Mouse (Mus musculus): ENCODE measurements around the gene Prkcq. TPM values are rescaled to one million over a fixed set of nuclear protein-coding genes. Genes with fewer than 3 reads are reported as not detected.

Gene Prkcq
- polyA plus RNA-seq, 1 experiment from 2014 or later = 2.1 TPM

DNA sequence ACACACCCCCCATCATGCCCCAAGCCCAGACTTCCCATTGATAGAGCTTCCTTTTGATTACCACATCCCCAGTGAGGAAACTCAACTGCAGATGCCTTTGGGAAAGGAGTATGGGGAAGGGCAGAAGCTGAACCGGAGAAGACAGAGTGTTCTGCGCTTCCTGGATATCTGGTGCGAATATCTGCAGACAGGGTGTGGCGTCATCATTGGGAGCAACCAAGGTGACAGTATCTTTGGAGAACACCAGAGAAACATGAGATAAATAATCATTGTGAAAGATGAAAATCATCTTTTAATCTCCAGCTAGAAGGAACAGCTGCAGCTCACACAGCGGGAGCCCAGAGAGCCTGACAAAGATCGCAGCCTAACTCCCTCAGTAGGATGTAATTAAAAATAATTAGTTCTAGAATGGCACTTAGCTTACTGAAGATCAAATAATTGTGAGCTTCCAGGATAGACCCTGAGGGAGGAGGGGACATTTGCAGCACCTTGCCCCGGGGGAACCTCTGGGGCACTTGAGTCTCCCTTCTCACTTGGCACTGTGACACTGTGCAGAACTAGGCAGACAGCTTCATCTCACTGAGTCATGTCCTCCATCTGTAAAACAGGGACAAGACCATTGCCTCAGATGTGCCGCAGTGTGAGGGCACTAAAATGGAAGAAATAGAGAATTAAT lies 38.5 kb downstream of the Prkcq start:
- Histone ChIP-seq H3K4me1 (peaks cover 11% of the 10 kb centered on the region), H3K9me3 (no peaks in the 10 kb centered on the region), H3K27ac (no peak overlapping the region), H3K27me3 (ENCODE audit: insufficient read depth, poor library complexity, severe bottlenecking) (no peaks in the 10 kb centered on the region), H3K36me3 (no peaks in the 10 kb centered on the region), H3K4me3 (no peak overlapping the region)
- 61% methylated on average over 8 of the region's 8 CpGs for WGBS
- DNase-seq (ENCODE audit: low spot score) = no peak

DNA sequence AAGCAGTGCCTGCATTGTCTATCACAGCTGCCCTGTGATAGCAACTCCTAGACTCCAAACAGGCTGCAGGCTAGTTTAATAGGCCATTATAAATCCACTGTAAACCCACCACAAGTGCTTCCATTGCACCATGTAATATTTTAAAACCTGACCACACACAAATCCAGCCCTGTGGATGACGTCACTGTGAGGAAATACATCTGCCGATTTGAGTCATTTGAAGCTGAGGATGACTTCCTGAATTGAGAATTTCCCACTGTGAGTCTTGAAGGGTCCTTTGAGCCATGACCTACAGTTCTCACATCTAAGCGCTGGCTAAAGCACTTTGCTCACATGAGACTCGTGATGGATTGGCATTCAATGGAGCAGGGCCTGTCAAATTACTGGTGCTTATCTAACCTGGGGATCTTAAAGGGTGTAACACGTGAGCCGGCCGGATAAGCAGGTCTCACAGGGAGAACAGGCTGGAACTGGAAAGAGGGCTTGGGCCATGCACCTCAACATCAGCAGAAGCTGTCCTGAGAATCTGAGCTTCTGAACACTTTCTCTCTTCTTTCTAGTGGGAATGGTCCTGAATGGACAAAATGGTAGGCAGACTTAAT lies 40.2 kb downstream of the Prkcq start:
- no peaks in the 10 kb centered on the region for H3K27me3 ChIP-seq (ENCODE audit: insufficient read depth, poor library complexity, severe bottlenecking)
- H3K4me1 ChIP-seq = peaks cover 11% of the 10 kb centered on the region
- H3K9me3 ChIP-seq = no peaks in the 10 kb centered on the region
- no peaks in the 10 kb centered on the region for H3K36me3 ChIP-seq
- H3K4me3 ChIP-seq = no peak overlapping the region
- WGBS = 68% methylated on average over 7 of the region's 7 CpGs
- H3K27ac ChIP-seq = no peak overlapping the region
- no peak for DNase-seq (ENCODE audit: low spot score)

DNA sequence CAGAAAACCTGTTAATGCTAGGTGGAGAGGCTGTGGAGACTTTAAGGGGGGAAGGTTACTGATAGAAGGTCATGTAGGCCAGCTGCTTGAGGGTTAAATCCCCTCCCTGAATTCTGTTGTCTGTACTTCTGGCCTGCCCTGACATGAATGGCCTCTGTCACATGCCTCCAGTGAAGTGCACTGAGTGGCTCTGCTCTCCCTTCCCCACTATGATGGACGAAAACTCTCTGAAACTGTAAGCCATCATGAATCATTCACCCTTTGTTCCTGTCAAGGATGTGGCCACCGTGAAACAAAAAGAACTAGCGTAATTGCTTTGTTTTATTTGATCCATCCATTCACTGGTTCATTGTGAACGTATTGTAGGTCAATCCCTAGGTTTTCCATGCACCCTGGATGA lies 44.5 kb downstream of the Prkcq start:
- DNase-seq (ENCODE audit: low spot score) = no peak
- 76% methylated on average over 4 of the region's 4 CpGs for WGBS
- Histone ChIP-seq H3K4me1 (no peaks in the 10 kb centered on the region), H3K9me3 (no peaks in the 10 kb centered on the region), H3K4me3 (no peak overlapping the region), H3K36me3 (no peaks in the 10 kb centered on the region), H3K27me3 (ENCODE audit: insufficient read depth, poor library complexity, severe bottlenecking) (no peaks in the 10 kb centered on the region), H3K27ac (no peak overlapping the region)

DNA sequence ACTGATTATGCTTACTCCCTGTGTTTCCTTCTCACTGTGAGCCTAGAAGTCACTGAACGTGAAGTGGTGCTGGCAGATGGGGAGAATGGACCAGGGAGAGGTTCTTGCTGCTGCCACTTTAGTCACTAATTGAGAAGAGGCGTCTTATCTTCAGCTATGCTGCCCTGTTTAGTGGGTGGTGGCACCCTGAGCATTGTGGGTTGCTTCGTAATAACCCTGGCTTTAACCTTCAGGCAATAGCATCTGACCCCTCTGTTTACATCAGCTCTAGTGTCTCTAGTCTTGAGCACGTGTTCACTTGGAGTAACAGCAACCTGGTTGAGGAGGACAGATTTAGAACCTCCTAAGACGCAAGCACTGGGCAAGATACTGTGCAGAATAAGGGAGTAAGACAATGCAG lies 44.9 kb downstream of the Prkcq start:
- Histone ChIP-seq H3K9me3 (no peaks in the 10 kb centered on the region), H3K27me3 (ENCODE audit: insufficient read depth, poor library complexity, severe bottlenecking) (no peaks in the 10 kb centered on the region), H3K36me3 (no peaks in the 10 kb centered on the region), H3K27ac (no peak overlapping the region), H3K4me1 (no peaks in the 10 kb centered on the region), H3K4me3 (no peak overlapping the region)
- no peak for DNase-seq (ENCODE audit: low spot score)
- 66% methylated on average over 5 of the region's 5 CpGs for WGBS

DNA sequence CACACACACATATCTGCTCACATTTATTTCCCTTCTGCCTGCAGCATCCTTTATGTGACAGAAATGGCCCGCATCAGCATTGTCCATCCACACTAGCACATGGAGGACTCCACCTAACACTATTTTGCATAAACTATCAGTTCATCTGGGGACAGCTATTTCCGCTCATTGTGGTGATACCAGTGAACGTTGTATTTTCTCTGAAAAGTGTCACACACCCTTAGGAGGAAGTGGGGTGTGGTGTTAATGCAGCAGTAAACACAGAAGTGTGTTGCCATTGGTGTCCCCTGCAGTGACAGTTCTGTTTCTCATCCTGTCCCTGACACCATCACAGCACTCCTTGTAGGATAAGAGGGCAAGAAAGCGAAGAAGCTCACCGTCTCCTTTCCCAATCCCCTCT lies 46.2 kb downstream of the Prkcq start:
- no peaks in the 10 kb centered on the region for H3K27me3 ChIP-seq (ENCODE audit: insufficient read depth, poor library complexity, severe bottlenecking)
- no peak overlapping the region for H3K4me3 ChIP-seq
- H3K9me3 ChIP-seq = no peaks in the 10 kb centered on the region
- no peaks in the 10 kb centered on the region for H3K4me1 ChIP-seq
- no peak overlapping the region for H3K27ac ChIP-seq
- no peaks in the 10 kb centered on the region for H3K36me3 ChIP-seq
- WGBS = 66% methylated on average over 5 of the region's 5 CpGs
- no peak for DNase-seq (ENCODE audit: low spot score)

DNA sequence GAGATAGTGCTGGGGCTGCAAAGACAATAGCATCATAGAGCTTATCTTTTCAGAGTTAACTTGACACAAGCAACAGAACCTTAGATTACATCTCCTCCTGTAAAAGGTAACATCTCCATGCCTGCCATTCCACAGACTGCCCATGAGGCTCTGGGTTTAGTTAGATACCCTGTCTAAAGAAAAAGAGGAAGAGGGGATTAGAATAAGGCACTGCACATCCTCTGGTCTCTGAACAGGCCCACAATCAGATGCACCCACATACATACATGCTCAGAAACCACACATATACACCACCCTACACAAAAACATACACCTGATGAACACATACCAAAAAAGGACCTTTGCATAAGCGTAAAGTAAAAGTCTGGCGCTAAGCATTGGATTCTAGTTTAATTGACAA lies 47.4 kb downstream of the Prkcq start:
- DNase-seq (ENCODE audit: low spot score) = no peak
- H3K4me3 ChIP-seq = no peak overlapping the region
- no peak overlapping the region for H3K27ac ChIP-seq
- H3K9me3 ChIP-seq = no peaks in the 10 kb centered on the region
- WGBS = 96% methylated on average over 2 of the region's 2 CpGs
- H3K4me1 ChIP-seq = no peaks in the 10 kb centered on the region
- H3K36me3 ChIP-seq = no peaks in the 10 kb centered on the region
- no peaks in the 10 kb centered on the region for H3K27me3 ChIP-seq (ENCODE audit: insufficient read depth, poor library complexity, severe bottlenecking)

DNA sequence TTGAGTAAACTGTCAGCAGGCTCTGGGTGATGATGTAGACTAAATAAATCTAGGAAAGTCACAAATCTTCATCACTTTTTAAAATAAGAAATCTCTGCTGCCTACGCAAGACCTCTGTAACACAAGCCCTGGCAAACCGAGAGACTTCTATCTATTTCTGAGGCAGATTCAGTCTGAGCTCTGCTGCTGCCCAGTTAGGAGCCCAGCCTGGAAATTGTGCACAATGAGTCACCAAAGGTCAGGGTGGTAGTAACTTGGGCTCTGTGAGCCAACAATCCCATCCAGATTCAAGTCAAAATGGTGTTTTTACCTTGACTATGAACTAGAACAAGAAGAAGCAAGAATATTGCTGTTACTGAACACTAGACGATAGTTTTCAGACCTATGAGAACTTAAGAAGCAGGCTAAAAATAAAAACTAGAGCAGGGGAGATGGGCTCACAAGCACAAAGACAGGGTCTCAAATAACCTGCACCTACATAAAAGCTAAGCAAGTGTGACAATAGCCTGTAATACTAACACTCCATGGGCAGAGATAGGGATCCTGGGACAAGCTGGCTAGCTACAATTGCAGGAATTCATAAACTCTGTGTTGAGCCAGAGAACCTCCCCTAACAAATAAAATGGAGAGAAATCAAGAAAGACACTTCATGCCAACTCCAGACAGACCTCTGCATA lies 53.0 kb downstream of the Prkcq start:
- Histone ChIP-seq H3K4me1 (no peaks in the 10 kb centered on the region), H3K4me3 (no peak overlapping the region)
- WGBS = 74% methylated on average over 3 of the region's 3 CpGs

DNA sequence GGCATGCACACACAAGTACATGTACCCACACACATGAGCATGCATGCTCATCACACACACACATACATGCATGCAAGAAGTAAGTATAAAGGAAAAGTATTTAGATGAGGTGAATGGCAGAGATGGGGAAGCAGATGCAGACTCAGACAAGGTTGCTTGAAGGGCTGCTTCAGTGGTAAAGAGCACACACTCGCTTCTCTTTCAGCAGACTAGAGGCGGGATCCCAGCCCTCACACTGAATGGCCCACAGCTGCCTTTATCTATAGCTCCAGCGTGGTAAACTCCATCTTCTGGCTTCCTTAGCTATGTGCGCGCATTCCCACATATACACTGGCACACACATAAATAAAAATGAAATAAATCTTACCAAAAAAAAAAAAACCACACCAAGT lies 53.6 kb downstream of the Prkcq start:
- no peak for DNase-seq (ENCODE audit: low spot score)
- H3K27me3 ChIP-seq (ENCODE audit: insufficient read depth, poor library complexity, severe bottlenecking) = no peaks in the 10 kb centered on the region
- H3K9me3 ChIP-seq = no peaks in the 10 kb centered on the region
- H3K4me1 ChIP-seq = no peaks in the 10 kb centered on the region
- H3K4me3 ChIP-seq = no peak overlapping the region
- no peak overlapping the region for H3K27ac ChIP-seq
- 67% methylated on average over 5 of the region's 5 CpGs for WGBS
- H3K36me3 ChIP-seq = no peaks in the 10 kb centered on the region

More for the DNA sequence above, 53.0 kb downstream of the Prkcq start:
- H3K36me3 ChIP-seq = no peaks in the 10 kb centered on the region
- H3K27me3 ChIP-seq (ENCODE audit: insufficient read depth, poor library complexity, severe bottlenecking) = no peaks in the 10 kb centered on the region
- H3K27ac ChIP-seq = no peak overlapping the region
- no peak for DNase-seq (ENCODE audit: low spot score)
- no peaks in the 10 kb centered on the region for H3K9me3 ChIP-seq

DNA sequence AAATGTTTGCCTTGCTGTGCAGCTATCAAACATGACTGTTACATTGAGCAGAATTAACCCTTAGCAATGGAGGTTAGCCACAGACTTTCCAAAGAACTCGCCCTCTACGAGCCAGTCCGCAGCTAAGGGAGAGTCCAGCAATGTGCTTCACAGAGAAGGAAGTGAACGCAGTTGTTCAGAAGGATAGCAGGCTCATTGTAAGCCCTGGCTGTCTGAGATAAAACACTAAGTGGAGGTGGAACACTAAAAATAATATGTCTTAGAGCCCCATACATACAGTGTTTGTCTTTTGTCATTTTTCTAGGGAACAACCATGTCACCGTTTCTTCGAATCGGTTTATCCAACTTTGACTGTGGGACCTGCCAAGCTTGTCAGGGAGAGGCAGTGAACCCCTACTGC lies 54.6 kb downstream of the Prkcq start:
- no peak overlapping the region for H3K27ac ChIP-seq
- no peaks in the 10 kb centered on the region for H3K27me3 ChIP-seq (ENCODE audit: insufficient read depth, poor library complexity, severe bottlenecking)
- H3K36me3 ChIP-seq = no peaks in the 10 kb centered on the region
- no peaks in the 10 kb centered on the region for H3K4me1 ChIP-seq
- no peak for DNase-seq (ENCODE audit: low spot score)
- no peak overlapping the region for H3K4me3 ChIP-seq
- WGBS = 65% methylated on average over 7 of the region's 7 CpGs
- H3K9me3 ChIP-seq = no peaks in the 10 kb centered on the region

DNA sequence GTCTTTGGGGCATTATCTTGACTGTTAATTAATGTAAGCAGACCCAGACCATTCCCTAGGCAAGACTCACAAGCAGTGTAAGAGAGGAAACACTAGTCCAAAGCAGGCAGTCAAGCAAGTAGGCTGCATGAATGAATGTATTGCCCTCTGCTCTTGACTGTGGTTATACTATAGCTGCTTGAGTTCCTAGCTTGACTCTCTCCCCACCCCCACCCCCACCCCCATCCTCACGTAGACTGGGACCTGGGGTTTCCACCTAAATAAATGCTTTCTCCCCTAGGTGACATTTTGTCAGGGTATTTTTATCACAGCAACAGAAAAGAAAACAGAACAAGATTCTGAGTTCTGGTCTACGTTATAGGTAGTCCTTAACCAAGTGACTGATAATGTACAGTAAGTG lies 57.2 kb downstream of the Prkcq start:
- Histone ChIP-seq H3K36me3 (no peaks in the 10 kb centered on the region), H3K27me3 (ENCODE audit: insufficient read depth, poor library complexity, severe bottlenecking) (no peaks in the 10 kb centered on the region), H3K27ac (no peak overlapping the region), H3K9me3 (no peaks in the 10 kb centered on the region), H3K4me1 (no peaks in the 10 kb centered on the region), H3K4me3 (no peak overlapping the region)
- DNase-seq (ENCODE audit: low spot score) = no peak
- 51% methylated on average over 2 of the region's 2 CpGs for WGBS

DNA sequence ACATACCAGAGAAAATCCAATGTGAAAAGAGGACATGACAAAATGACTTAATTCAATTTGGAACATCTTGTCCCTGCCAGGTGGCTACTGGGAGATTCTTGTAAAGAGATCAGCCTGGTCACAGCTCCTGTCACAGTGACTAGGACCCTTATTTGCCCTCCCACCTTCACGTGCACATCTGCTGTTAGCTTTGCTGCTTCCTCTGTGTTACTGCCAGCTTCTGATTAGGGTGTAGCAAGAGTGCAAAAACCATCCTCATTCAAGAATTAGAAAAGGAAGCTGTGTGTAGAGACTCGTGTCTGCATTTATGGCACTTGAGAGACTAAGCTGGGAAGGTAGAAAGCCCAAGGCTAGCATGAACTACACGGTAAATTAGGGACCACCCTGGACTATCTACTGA lies 59.2 kb downstream of the Prkcq start:
- Histone ChIP-seq H3K36me3 (no peaks in the 10 kb centered on the region), H3K4me3 (no peak overlapping the region), H3K9me3 (no peaks in the 10 kb centered on the region), H3K27ac (no peak overlapping the region), H3K27me3 (ENCODE audit: insufficient read depth, poor library complexity, severe bottlenecking) (no peaks in the 10 kb centered on the region), H3K4me1 (no peaks in the 10 kb centered on the region)
- 70% methylated on average over 3 of the region's 3 CpGs for WGBS
- DNase-seq (ENCODE audit: low spot score) = no peak

DNA sequence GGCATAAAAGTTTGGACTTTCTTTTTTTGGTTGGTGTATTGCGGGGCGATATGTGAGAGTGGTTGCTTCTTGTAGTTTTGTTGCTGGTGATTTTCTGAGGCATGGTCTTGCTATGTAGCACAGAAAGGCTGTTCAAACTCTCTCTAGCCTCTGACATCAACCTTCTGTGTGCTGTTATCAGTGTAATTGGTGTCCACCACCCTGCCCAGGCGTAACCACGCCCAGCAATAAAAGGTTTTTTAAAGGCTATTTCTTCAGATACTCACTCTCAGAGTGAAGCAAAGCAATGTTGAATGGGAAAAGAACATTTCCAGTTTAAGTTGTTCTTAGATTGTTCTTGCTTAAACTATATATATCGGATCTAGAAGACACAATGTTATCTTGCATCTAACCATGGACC lies 60.1 kb downstream of the Prkcq start:
- Histone ChIP-seq H3K27ac (no peak overlapping the region), H3K27me3 (ENCODE audit: insufficient read depth, poor library complexity, severe bottlenecking) (no peaks in the 10 kb centered on the region), H3K9me3 (no peaks in the 10 kb centered on the region), H3K36me3 (no peaks in the 10 kb centered on the region), H3K4me3 (no peak overlapping the region), H3K4me1 (no peaks in the 10 kb centered on the region)
- DNase-seq (ENCODE audit: low spot score) = no peak
- WGBS = 89% methylated on average over 5 of the region's 5 CpGs

DNA sequence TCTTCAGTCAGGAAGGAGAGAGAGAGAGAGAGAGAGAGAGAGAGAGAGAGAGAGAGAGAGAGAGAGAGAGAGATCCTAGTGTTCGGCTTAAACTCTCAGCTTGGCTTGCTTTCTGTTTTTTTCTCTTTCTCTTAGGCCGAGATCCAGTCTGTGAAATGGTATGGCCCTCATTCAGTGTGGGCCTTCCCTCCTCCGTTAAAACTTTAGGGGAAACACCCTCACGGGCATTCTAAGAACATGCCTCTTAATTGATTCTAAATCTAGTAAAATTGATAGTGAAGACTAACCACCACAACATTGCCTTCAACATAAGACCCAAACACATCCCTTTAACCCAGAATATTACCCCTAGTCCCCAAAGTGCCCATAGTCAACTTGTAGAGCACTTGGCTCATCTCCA lies 66.3 kb downstream of the Prkcq start:
- Histone ChIP-seq H3K36me3 (no peaks in the 10 kb centered on the region), H3K9me3 (no peaks in the 10 kb centered on the region), H3K4me3 (no peak overlapping the region), H3K27me3 (ENCODE audit: insufficient read depth, poor library complexity, severe bottlenecking) (no peaks in the 10 kb centered on the region), H3K4me1 (no peaks in the 10 kb centered on the region), H3K27ac (no peak overlapping the region)
- DNase-seq (ENCODE audit: low spot score) = no peak
- 83% methylated on average over 4 of the region's 4 CpGs for WGBS

Data from heart, embryonic 10.5 days (tissue).